Mouse (Mus musculus) left cerebral cortex, postnatal 25 days (tissue): ENCODE results near the gene Sf3b1. TPM values are rescaled to one million over a fixed set of nuclear protein-coding genes. Genes with fewer than 3 reads are reported as not detected.
"Not testable (repeated sequence)": the region's sequence is repeated elsewhere in the genome, so short reads cannot be mapped to it uniquely, and the experiment has no call there.

ENCODE experiments used
- DNase-seq, 2 experiments: peaks; one replicate each; pipeline ENCODE4 v3.0.0; 2022; ENCODE audit warnings: low spot score in 2 of 2, mixed read lengths in 1 of 2
- intact Hi-C: fragments of 180-260 bp; cut with DNase I; formaldehyde crosslinking; loops from one replicate; pipeline ENCODE4 v1.15.1; 2025
- total RNA-seq, 2 experiments: library from RNA; stranded (reverse); gene quantifications; 2 replicates each; pipeline ENCODE4 v1.2.3; 2021

Gene Sf3b1
- total RNA-seq = 100 to 1,000 TPM; 150 to 160 TPM

DNA sequence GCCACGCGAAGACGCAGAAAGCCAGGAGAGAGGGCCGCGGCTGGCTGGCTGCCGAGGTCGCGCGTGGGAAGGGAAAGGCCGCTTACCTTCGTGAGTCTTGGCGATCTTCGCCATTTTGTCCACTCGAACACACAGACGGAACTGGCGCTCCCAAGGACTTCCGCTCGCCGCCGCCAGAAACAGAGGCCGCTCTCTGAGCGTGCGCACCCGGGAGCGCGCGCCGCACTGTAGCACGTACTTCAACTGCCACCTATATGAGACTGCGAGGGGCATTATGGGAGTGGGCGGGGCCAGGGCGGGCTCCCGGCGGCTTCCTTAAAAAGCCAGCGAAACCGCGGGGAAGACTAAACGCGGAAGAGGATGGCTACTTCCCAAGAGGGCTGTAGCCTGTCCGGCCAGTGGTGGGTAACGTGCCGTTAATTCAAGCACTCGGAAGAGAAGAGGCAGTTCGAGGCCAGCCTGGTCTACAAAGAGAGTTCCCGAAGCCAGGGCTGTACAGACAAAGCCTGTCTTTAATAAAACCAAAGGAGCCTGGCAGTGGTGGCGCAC is at the start of gene Sf3b1:
Gene Sf3b1 (minus strand): TSS at position 229 of the 549 bp plus-strand sequence.
- intact Hi-C loops = no loop called here
- DNase-seq = peak; percentile 96 to 98

DNA sequence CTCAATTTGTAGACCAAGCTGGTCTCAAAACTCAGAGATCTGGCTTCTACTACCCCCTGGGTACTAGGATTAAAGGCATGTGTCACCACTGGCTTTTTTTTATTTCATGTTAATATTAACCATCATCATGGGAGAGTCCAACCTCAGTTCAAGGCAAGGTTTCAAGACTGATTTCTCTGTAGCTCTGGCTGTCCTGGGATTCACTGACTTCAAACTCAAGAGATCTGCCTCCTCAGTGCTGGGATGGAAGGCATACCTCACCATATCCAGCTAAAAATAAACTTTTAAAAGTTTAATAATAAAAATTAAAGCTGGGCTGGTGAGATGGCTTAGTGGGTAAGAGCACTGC is 49.1 kb upstream of the Sf3b1 start:
- intact Hi-C loops = no loop called here

GRCm38 (mm10) chr1:55075652-55076394 is 48.5 kb upstream of the Sf3b1 start:
- DNase-seq = no peak
- intact Hi-C loops = no loop called here

More for the DNA sequence above, 49.1 kb upstream of the Sf3b1 start:
- DNase-seq = no peak

DNA sequence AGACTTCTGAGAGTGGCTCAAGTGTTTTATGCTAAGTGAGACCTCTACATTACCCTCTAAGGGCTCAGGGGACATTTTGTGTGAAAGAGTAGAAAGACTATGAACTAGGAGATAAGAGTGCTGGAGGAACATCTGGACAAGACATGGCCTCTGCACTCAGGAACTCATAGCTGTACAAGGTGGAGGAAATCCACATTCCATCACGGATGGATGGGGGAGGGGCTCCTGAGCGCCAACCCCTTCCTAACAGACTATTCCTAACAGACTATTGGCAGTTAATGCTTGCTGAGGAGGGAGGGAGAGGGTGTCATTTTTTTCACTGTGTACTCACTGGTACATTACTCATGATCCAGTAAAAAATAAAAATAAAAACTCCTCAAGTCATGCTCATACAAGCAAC is 47.5 kb upstream of the Sf3b1 start:
- no peak for DNase-seq
- intact Hi-C loops = loop anchor here (5.0 kb wide), 1 partner anchor 72 kb away; no protein-coding TSS in a partner anchor

DNA sequence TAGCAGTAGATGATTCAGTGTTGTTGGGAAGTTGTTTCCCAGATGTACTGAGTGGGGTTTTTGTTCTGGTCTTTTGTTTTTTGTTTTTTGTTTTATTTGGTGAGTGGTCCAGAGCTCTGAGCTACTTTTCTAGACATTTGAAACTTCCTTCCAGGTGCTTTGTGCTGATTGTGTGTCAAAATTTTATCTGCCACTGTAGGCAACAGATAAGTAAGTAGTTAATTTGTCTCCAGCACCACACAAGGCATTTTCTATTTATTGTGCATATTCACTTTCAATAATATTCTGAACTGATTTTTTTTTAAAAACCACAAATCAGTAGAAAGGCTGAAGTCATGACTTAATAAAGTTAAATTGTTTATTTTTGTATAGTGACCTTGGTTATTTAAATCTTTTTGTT is 45.0 kb upstream of the Sf3b1 start:
- DNase-seq = not testable (repeated sequence)
- intact Hi-C loops = loop anchor here (5.0 kb wide), 1 partner anchor 70 kb away; no protein-coding TSS in a partner anchor

DNA sequence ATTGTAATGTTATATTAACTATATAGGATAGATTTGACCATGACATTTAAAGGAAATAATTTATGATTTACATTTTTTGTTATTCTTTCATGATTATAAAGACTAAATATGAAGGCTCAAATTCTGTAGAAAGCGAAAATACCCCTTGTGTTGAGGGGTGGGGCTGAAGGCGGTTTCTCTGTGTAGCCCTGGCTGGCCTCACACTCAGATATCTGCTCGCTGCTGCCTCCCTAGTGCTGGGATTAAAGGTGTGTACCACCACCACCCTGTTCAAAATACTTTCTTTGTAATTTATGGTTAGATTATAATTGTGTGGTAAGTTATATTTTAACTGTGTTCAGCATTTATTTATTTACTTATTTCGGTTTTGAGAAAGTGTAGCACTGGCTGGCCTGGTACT is 34.5 kb upstream of the Sf3b1 start:
- no peak for DNase-seq
- intact Hi-C loops = no loop called here

DNA sequence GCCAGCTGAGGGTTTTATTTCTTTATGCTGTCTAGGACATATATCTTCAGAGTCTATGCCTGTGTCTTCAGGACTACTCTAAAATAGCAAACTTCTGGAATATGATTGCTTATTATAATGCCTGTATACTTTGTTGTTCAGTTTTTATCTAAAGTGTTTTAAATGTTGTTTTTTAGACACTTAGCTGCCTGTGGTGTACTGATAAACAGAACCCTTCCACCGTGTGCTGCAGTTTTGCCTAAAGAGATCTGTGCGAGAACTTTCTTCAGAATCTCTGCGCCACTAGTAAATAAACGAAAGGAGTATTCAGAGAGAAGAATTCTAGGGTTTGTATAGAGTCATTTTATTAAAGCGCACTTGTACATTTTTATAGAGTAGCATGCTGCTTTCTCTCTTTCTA is 33.8 kb upstream of the Sf3b1 start:
- DNase-seq = no peak
- intact Hi-C loops = no loop called here

GRCm38 (mm10) chr1:55058383-55058782 is 31.1 kb upstream of the Sf3b1 start:
- intact Hi-C loops, DNase-seq: not testable (repeated sequence)

DNA sequence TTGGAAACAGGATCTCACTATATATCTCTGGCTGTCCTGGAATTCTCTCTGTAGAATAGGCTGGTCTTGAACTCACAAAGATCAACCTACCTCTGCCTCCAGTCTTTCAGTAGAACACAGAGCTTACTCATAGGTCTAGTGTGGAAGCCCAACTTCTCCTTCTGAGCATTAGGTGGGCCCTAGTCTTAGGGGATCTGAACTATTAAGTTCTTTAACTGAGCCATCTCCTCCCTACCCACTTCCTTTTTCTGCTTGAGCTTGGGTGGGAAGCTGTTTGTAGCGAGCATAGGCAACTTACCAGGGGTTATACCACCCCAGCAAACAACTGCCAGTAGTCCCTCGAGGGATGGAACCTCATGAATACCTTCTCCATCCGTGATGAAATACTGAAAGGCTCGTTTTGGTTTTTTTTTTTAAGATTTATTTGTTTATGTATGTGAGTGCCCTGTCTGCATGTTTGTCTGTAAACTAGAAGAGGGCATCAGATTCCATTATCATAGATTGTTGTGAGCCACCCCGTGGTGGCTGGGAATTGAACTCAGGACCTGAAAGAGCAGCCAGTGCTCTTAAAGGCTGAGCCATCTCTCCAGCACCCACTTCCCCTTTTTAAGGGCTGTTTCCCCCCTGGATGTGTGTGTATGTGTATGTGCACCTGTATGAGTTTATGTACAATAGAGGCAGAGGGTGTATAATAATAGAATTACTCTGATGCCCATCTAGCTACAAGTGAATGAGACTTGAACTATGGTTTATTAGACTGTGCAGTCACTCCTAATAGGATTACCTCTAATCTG is 28.2 kb upstream of the Sf3b1 start:
- intact Hi-C loops = no loop called here
- no peak for DNase-seq

DNA sequence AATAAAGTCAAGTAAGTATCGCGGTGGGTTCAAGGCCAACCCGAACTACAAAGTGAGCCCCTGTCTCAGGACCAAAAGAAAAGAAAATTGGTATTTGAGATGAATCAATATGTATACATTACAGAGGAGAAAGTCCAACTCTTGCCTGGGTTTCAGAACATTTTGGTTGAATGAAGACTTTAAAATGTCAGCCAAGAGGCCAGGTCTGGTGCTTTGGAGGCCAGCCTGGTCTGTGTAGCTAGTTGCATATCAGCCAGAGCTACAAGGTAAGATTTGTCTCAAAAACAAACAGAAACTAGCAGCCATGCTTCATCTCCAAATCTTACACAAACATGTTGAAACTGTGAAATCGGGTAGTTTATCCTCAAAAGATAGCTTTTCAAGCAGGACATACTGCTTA is 26.3 kb upstream of the Sf3b1 start:
- intact Hi-C loops = loop anchor here (5.0 kb wide), 1 partner anchor 34 kb away; the partner anchor contains the start of genes Hspd1 and Hspe1
- DNase-seq = no peak

- intact Hi-C loops = loop anchor here (5.0 kb wide), 1 partner anchor 34 kb away; the partner anchor contains the start of genes Hspd1 and Hspe1
- DNase-seq = no peak
These were observed 25.7 kb upstream of the Sf3b1 start for GRCm38 (mm10) chr1:55053005-55053404.

GRCm38 (mm10) chr1:55052355-55052953 is 25.2 kb upstream of the Sf3b1 start, which contains the start of gene Coq10b:
TSS of gene Coq10b (plus strand) at chr1:55052770.
- DNase-seq = peak; percentile 100
- intact Hi-C loops = loop anchor here (1.0 to 5.0 kb wide), 2 partner anchors 26 to 35 kb away; partner anchors contain the start of genes Hspd1 and Hspe1

GRCm38 (mm10) chr1:55051671-55052070 is 24.4 kb upstream of the Sf3b1 start:
- no peak for DNase-seq
- intact Hi-C loops = loop anchor here (1.0 to 5.0 kb wide), 2 partner anchors 25 to 36 kb away; partner anchors contain the start of genes Hspd1 and Hspe1

DNA sequence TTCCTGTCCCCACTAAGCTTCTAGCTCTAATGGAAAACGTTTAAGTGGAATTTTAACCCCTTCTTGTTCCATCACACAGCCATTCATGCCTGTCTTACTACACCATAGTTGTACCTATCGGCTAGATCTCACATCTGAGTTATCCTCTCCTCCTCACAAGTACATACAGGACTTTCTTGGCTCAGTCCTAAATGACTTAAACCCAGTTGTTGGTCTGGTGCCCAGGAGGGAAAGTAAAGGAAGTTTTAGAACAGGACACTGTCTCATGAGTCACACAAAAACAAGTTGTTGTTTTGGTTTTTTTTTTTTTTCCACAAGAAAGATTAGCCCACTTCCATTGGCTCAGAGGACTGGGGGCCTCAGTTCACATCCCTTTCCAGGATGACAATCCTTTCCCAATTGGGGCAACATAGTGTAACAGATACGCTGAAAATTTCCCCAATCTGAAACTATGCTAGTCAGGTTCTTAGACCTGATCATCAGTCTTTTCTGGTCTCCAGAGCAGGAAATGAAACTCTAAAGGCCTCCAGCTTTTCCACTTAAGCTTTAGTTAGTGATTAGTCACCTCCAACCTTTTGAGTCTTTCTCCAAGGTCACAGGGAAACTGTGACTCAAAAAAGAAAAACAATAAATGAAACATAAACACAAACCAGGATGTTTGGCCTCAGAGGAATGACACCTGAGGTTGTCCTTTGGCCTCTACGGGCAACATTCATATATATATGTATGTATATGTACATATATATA is 21.7 kb upstream of the Sf3b1 start:
- intact Hi-C loops = no loop called here
- no peak for DNase-seq

DNA sequence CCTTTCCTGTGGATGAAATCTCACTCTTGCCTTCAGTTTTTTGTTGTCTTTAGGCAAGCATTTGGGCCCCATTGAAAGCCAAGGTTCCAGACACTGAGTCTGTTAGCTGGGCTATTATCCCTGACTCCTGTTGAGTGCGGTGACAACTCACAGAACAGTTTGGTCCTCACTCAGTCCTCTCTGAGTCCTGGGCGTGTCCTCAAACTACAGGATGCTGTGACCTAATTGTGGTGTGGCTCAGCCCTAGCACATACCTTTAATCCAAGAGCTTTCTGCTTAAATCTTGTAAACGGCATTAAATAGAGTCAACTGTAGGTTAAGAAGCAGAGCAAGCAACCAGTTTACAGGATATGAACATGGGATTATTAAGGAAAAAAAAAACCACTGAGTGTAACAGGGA is 15.9 kb upstream of the Sf3b1 start:
- DNase-seq = no peak
- intact Hi-C loops = no loop called here

- DNase-seq = no peak
- intact Hi-C loops = no loop called here
These were observed 15.0 kb upstream of the Sf3b1 start for GRCm38 (mm10) chr1:55042246-55042645.

DNA sequence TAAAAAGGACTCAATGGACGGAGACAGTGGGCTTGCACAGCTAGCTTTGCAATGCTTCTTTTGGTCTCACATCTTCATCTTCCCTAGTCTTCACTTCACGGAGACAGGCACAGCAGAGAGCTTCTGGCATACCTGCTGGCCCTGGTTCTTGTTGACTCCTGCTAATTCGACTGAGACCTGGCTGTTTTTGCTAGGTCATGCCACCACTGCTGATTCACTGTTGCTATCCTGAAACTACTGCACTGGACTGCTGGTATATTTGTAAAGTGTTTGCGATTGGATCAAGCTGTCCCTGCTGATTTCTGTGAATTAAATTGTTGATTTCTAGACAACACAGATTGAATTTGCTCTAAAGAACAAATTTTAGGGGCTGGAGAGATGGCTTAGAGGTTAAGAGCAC is 14.4 kb upstream of the Sf3b1 start:
- DNase-seq = no peak
- intact Hi-C loops = no loop called here

DNA sequence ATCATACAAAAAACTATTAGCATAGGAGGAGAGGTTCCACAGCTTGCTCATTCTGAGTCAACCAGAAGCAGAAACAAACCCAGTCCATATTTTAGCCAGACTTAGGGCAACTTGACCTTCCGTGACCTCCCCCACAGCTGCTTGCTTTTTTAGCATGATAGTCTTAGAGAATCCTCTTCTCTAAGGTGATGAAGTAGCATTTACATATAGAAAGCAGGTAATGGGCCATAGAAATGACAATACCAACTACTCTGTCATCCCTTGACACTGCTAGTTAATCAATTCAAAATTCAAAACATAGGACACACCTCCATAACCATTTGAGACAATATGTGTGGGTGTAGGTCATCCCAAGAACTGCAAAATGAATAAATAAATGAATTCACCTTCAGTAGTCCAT is 12.7 kb upstream of the Sf3b1 start:
- intact Hi-C loops = no loop called here
- DNase-seq = no peak
